Mouse (Mus musculus) limb, embryonic 15.5 days (tissue): ENCODE data around the gene Olfr160. TPM values are rescaled to one million over a fixed set of nuclear protein-coding genes. Genes with fewer than 3 reads are reported as not detected.

Source experiments
- ATAC-seq: fragments of 200-750 bp; cut with Nextera tagmentation; 2 replicates; pipeline ENCODE4 v1.8.0; 2017; ENCODE audit warnings: low read depth, moderate TSS enrichment; ENCODE audit not compliant: insufficient number of reproducible peaks, low FRiP score, low TSS enrichment
- H3K27ac ChIP-seq: fragments of 300-500 bp; sonication (generic); 2 replicates; pipeline ENCODE4 v1.5.1; 2015; ENCODE audit warnings: moderate library complexity, mild to moderate bottlenecking, inconsistent platforms
- H3K27me3 ChIP-seq: fragments of 300-500 bp; sonication (generic); 2 replicates; pipeline ENCODE4 v1.6.1; 2015; ENCODE audit warnings: inconsistent platforms
- H3K36me3 ChIP-seq: fragments of 300-500 bp; sonication (generic); 2 replicates; pipeline ENCODE4 v1.6.1; 2015; ENCODE audit warnings: inconsistent platforms
- H3K4me1 ChIP-seq: fragments of 300-500 bp; sonication (generic); 2 replicates; pipeline ENCODE4 v1.6.1; 2015; ENCODE audit warnings: inconsistent platforms
- H3K4me2 ChIP-seq: fragments of 300-500 bp; sonication (generic); 2 replicates; pipeline ENCODE4 v1.6.1; 2015; ENCODE audit warnings: mild to moderate bottlenecking, inconsistent platforms
- H3K4me3 ChIP-seq: fragments of 300-500 bp; sonication (generic); 2 replicates; pipeline ENCODE4 v1.5.1; 2015; ENCODE audit warnings: mild to moderate bottlenecking, inconsistent platforms
- H3K9ac ChIP-seq: fragments of 300-500 bp; sonication (generic); 2 replicates; pipeline ENCODE4 v1.6.1; 2015; ENCODE audit warnings: inconsistent platforms
- H3K9me3 ChIP-seq: fragments of 300-500 bp; sonication (generic); 2 replicates; pipeline ENCODE4 v1.6.1; 2016; ENCODE audit warnings: inconsistent platforms
- WGBS: fragments of 180-500 bp; shearing (Covaris S2); methylation state at CpG from one replicate; pipeline ENCODE4 v1.1.7; 2015; 5-methylcytosine and 5-hydroxymethylcytosine counted together
- polyA plus RNA-seq: library from polyadenylated mRNA; unstranded; fragments of >200 nt; fragmentation: Nextera tagmentation; extraction: Ambion mirVana; gene quantifications from 2 replicates; pipeline ENCODE4 v1.2.1, GENCODE M21; 2015

Gene Olfr160
- polyA plus RNA-seq: not detected in 2 replicates

GRCm38 (mm10) chr9:37716150-37716549 lies at the start of gene Olfr160:
Olfr160 (minus strand) TSS chr9:37716250.
- ATAC-seq: no peak
- Histone ChIP-seq H3K4me1 (no peaks in the 10 kb centered on the region), H3K27me3 (no peaks in the 10 kb centered on the region), H3K4me3 (no peak within 1 kb of the TSS), H3K9me3 (no peaks in the 10 kb centered on the region), H3K36me3 (no peaks in the 10 kb centered on the region), H3K9ac (no peak within 1 kb of the TSS), H3K4me2 (no peak within 1 kb of the TSS), H3K27ac (no peak within 1 kb of the TSS)
- WGBS: 73% methylated on average over 1 of the region's 1 CpGs

GRCm38 (mm10) chr9:37762541-37762940 lies 46.5 kb upstream of the Olfr160 start:
- Histone ChIP-seq H3K36me3 (no peaks in the 10 kb centered on the region), H3K4me3 (no peak overlapping the region), H3K9ac (no peak overlapping the region), H3K9me3 (no peaks in the 10 kb centered on the region), H3K27ac (no peak overlapping the region), H3K4me2 (no peak overlapping the region), H3K4me1 (no peaks in the 10 kb centered on the region), H3K27me3 (no peaks in the 10 kb centered on the region)
- WGBS: 61% methylated on average over 2 of the region's 2 CpGs
- ATAC-seq: no peak

- Histone ChIP-seq H3K27ac (no peak overlapping the region), H3K4me2 (no peak overlapping the region), H3K9me3 (no peaks in the 10 kb centered on the region), H3K4me3 (no peak overlapping the region), H3K4me1 (no peaks in the 10 kb centered on the region), H3K27me3 (no peaks in the 10 kb centered on the region), H3K9ac (no peak overlapping the region), H3K36me3 (no peaks in the 10 kb centered on the region)
- no peak for ATAC-seq
- 51% methylated on average over 2 of the region's 2 CpGs for WGBS
These were observed 45.7 kb upstream of the Olfr160 start for GRCm38 (mm10) chr9:37761728-37762127.

- H3K27ac ChIP-seq: no peak overlapping the region
- ATAC-seq: no peak
- 65% methylated on average over 4 of the region's 4 CpGs for WGBS
These were observed 36.0 kb upstream of the Olfr160 start for GRCm38 (mm10) chr9:37752006-37752405.

GRCm38 (mm10) chr9:37751467-37751866 lies 35.4 kb upstream of the Olfr160 start:
- 77% methylated on average over 2 of the region's 2 CpGs for WGBS
- Histone ChIP-seq H3K9ac (no peak overlapping the region), H3K4me2 (no peak overlapping the region), H3K36me3 (no peaks in the 10 kb centered on the region), H3K27ac (no peak overlapping the region), H3K4me1 (0 out of 2 replicates have a peak, but pooled peaks cover 7% of the 10 kb centered on the region), H3K9me3 (no peaks in the 10 kb centered on the region), H3K27me3 (no peaks in the 10 kb centered on the region), H3K4me3 (no peak overlapping the region)
- no peak for ATAC-seq

More at GRCm38 (mm10) chr9:37752006-37752405, 36.0 kb upstream of the Olfr160 start:
- no peak overlapping the region for H3K9ac ChIP-seq
- H3K36me3 ChIP-seq: no peaks in the 10 kb centered on the region
- 0 out of 2 replicates have a peak, but pooled peaks cover 7% of the 10 kb centered on the region for H3K4me1 ChIP-seq
- no peak overlapping the region for H3K4me2 ChIP-seq
- no peak overlapping the region for H3K4me3 ChIP-seq
- H3K27me3 ChIP-seq: no peaks in the 10 kb centered on the region
- H3K9me3 ChIP-seq: no peaks in the 10 kb centered on the region

GRCm38 (mm10) chr9:37750319-37751075 lies 34.4 kb upstream of the Olfr160 start:
- WGBS: 33% methylated on average over 7 of the region's 7 CpGs
- H3K4me2 ChIP-seq: no peak overlapping the region
- ATAC-seq: no peak

GRCm38 (mm10) chr9:37744806-37745205 lies 28.8 kb upstream of the Olfr160 start, which contains the start of gene Olfr874:
Olfr874 (plus strand) TSS chr9:37745106.
- Histone ChIP-seq H3K4me3 (no peak within 1 kb of the TSS), H3K36me3 (no peaks in the 10 kb centered on the region), H3K9me3 (no peaks in the 10 kb centered on the region), H3K4me1 (no peaks in the 10 kb centered on the region), H3K27ac (no peak within 1 kb of the TSS), H3K4me2 (no peak within 1 kb of the TSS), H3K9ac (no peak within 1 kb of the TSS), H3K27me3 (no peaks in the 10 kb centered on the region)
- ATAC-seq: no peak

More at GRCm38 (mm10) chr9:37750319-37751075, 34.4 kb upstream of the Olfr160 start:
- Histone ChIP-seq H3K9ac (no peak overlapping the region), H3K4me3 (no peak overlapping the region), H3K4me1 (0 out of 2 replicates have a peak, but pooled peaks cover 7% of the 10 kb centered on the region), H3K9me3 (no peaks in the 10 kb centered on the region), H3K36me3 (no peaks in the 10 kb centered on the region), H3K27ac (no peak overlapping the region), H3K27me3 (no peaks in the 10 kb centered on the region)

- 81% methylated on average over 1 of the region's 1 CpGs for WGBS
- Histone ChIP-seq H3K27me3 (no peaks in the 10 kb centered on the region), H3K9ac (no peak overlapping the region), H3K4me3 (no peak overlapping the region), H3K9me3 (no peaks in the 10 kb centered on the region), H3K36me3 (no peaks in the 10 kb centered on the region), H3K27ac (no peak overlapping the region), H3K4me2 (no peak overlapping the region), H3K4me1 (no peaks in the 10 kb centered on the region)
- no peak for ATAC-seq
These were observed 18.3 kb upstream of the Olfr160 start for GRCm38 (mm10) chr9:37734310-37734709.

GRCm38 (mm10) chr9:37689970-37690686 lies 25.9 kb downstream of the Olfr160 start:
- H3K27ac ChIP-seq: no peak overlapping the region
- no peaks in the 10 kb centered on the region for H3K27me3 ChIP-seq
- no peaks in the 10 kb centered on the region for H3K9me3 ChIP-seq
- H3K4me3 ChIP-seq: no peak overlapping the region
- no peak for ATAC-seq
- no peaks in the 10 kb centered on the region for H3K4me1 ChIP-seq
- H3K4me2 ChIP-seq: no peak overlapping the region
- H3K9ac ChIP-seq: no peak overlapping the region
- WGBS: 64% methylated on average over 5 of the region's 5 CpGs
- H3K36me3 ChIP-seq: no peaks in the 10 kb centered on the region

GRCm38 (mm10) chr9:37687941-37688303 lies 28.1 kb downstream of the Olfr160 start:
- 38% methylated on average over 3 of the region's 3 CpGs for WGBS
- Histone ChIP-seq H3K9ac (no peak overlapping the region), H3K4me1 (no peaks in the 10 kb centered on the region), H3K27me3 (no peaks in the 10 kb centered on the region), H3K4me3 (no peak overlapping the region), H3K27ac (no peak overlapping the region), H3K36me3 (no peaks in the 10 kb centered on the region), H3K4me2 (no peak overlapping the region), H3K9me3 (no peaks in the 10 kb centered on the region)
- ATAC-seq: no peak

GRCm38 (mm10) chr9:37687288-37687940 lies 28.6 kb downstream of the Olfr160 start:
- H3K27ac ChIP-seq: no peak overlapping the region
- no peak for ATAC-seq
- 73% methylated on average over 3 of the region's 3 CpGs for WGBS

GRCm38 (mm10) chr9:37681123-37681522 lies 34.9 kb downstream of the Olfr160 start:
- ATAC-seq: no peak
- Histone ChIP-seq H3K9me3 (no peaks in the 10 kb centered on the region), H3K4me2 (no peak overlapping the region), H3K9ac (no peak overlapping the region), H3K36me3 (no peaks in the 10 kb centered on the region), H3K4me3 (no peak overlapping the region), H3K27ac (no peak overlapping the region), H3K27me3 (no peaks in the 10 kb centered on the region), H3K4me1 (no peaks in the 10 kb centered on the region)
- 100% methylated on average over 1 of the region's 1 CpGs for WGBS

More at GRCm38 (mm10) chr9:37687288-37687940, 28.6 kb downstream of the Olfr160 start:
- no peaks in the 10 kb centered on the region for H3K4me1 ChIP-seq
- no peak overlapping the region for H3K9ac ChIP-seq
- no peaks in the 10 kb centered on the region for H3K27me3 ChIP-seq
- no peaks in the 10 kb centered on the region for H3K36me3 ChIP-seq
- H3K4me2 ChIP-seq: no peak overlapping the region
- no peak overlapping the region for H3K4me3 ChIP-seq
- H3K9me3 ChIP-seq: no peaks in the 10 kb centered on the region
